Mouse (Mus musculus) CD8-positive naive resting alpha-beta T cell, adult 57 days (primary cell): ENCODE measurements around the gene Gpat3. TPM values are rescaled to one million over a fixed set of nuclear protein-coding genes. Genes with fewer than 3 reads are reported as not detected.

Source experiments
- total RNA-seq: library from RNA; stranded (reverse); gene quantifications from one replicate; pipeline ENCODE4 v1.2.4, GENCODE M21; 2023

Gpat3 gene
- total RNA-seq = 0.80 TPM

DNA sequence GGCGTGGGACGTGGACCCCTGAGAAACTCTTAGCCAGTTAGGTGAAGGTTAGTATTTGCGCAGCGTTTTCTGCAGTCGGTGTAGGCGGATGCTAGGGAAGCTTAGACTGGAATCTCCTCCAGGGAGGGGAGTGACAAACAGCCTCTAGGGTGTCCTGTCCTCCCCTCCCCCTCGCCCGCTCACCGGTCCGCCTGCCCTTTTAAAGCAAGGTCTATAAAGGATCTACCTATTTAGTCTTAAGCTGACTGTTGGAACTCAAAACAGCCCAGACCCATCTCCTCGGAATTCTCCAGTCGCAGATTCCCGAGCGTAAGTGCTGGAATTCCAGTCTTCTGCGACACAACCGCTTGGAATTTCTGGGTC, at the start of gene Gpat3:
Gene Gpat3 (plus strand): TSS at position 229 of the 363 bp plus-strand sequence.

DNA sequence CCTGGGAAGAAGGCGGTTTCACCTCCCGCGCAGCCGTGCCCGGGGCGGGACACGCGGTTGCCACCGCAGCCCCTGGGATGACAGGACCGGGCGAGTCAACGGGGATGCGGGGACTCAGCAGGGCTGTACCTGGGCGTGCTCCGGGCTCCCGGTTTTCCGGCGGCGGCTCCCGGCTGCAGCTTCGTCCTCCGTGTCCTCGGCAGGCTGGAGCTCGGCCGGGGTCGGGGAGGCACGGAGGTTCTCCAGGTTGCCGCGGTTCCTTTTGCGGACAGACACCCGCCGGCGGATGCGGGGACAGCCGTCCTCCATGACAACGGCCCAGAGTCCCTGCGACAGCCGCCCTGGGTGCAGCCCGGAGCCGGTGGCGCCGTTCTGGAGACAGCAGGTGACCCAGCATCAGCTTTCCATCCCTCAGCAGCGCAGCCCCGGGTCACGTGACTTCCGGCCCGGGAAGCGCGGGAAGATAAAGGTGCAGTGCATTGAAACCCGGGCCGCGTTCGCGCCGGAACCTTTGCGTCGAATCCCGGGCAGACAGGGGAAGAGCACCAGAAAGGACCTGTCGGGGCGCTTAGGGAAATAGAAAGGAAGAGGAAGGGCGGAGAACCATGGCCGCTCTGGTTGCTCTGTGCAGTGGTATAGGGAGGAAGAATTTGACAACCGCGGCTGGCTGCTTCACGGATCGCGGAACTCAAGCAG, 47.2 kb upstream of the Gpat3 start, which contains the start of the genes Helq and Mrps18c:
Gene Helq (minus strand): TSS at position 434 of the 696 bp plus-strand sequence.
Gene Mrps18c (plus strand): TSS at position 463 of the 696 bp plus-strand sequence.

DNA sequence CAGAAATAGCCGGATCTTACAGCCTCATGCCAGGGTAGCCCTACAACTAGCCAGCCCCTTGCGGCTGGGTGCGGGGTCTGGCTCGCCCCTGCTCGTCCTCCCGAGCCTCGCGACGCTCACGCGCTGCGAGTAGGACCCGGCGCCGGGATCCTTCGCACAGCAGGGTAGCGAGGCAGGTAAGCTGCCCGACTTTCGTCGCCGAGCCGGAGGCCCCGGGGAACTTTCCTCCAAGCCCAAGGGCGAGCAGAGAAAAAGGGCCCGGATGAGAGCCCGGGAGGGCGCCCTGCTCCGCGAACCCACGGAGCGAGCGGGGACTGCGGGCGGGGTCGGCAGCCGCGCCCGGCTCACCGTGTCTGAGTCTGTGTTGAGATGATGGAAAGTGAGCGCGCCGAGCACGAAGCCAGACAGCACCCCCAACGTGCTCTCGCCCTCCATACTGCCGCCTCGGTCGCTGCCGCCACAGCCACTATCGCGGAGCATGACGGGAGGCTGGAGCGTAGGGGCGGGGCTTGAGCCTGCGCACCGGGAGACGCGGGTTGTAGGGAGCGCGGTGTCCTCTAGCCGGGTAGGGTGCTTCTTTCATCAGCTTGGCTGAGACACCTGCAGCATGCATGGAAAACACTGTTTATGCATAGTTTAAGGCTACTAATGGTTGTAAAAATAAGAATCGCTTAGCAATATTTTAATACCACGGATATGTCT, 24.9 kb upstream of the Gpat3 start, which contains the start of gene Abraxas1:
Gene Abraxas1 (minus strand): TSS at position 483 of the 702 bp plus-strand sequence.

Other genes starting within 250 kb of the Gpat3 start
- gene Coq2, start 170.6 kb upstream of the Gpat3 start, total RNA-seq = 39.2 TPM
- gene Hpse, start 126.0 kb upstream of the Gpat3 start, total RNA-seq = 1.4 TPM
- 26.6 TPM for gene Helq, start 47.1 kb upstream of the Gpat3 start, total RNA-seq
- 52.4 TPM for gene Mrps18c, start 47.1 kb upstream of the Gpat3 start, total RNA-seq
- gene Abraxas1, start 24.7 kb upstream of the Gpat3 start, total RNA-seq = 19.8 TPM